Mouse (Mus musculus) midbrain, embryonic 11.5 days (tissue): Measurements from ENCODE around the gene Pigl. TPM values are rescaled to one million over a fixed set of nuclear protein-coding genes. Genes with fewer than 3 reads are reported as not detected.

Experiments
- ATAC-seq: fragments of 200-750 bp; cut with Nextera tagmentation; 2 replicates; pipeline ENCODE4 v1.8.0; 2017; ENCODE audit warnings: moderate TSS enrichment, moderate library complexity; ENCODE audit not compliant: low FRiP score
- DNase-seq: peaks from one replicate; pipeline ENCODE4 v3.0.0; 2015; ENCODE audit warnings: low spot score; ENCODE audit errors: missing footprints
- H3K27ac ChIP-seq: fragments of 300-500 bp; sonication (generic); 2 replicates; pipeline ENCODE4 v1.5.1; 2014; ENCODE audit warnings: low read depth, low read length
- H3K27me3 ChIP-seq: fragments of 300-500 bp; sonication (generic); 2 replicates; pipeline ENCODE4 v1.6.1; 2014; ENCODE audit warnings: mild to moderate bottlenecking, low read length, moderate library complexity, mixed read lengths; ENCODE audit not compliant: control insufficient read depth, insufficient read depth
- H3K36me3 ChIP-seq: fragments of 300-500 bp; sonication (generic); 2 replicates; pipeline ENCODE4 v1.6.1; 2014; ENCODE audit warnings: mild to moderate bottlenecking, low read length, moderate library complexity, mixed read lengths; ENCODE audit not compliant: control insufficient read depth, insufficient read depth
- H3K4me1 ChIP-seq: fragments of 300-500 bp; sonication (generic); 2 replicates; pipeline ENCODE4 v1.6.1; 2014; ENCODE audit warnings: low read length; ENCODE audit not compliant: control insufficient read depth, insufficient read depth
- H3K4me2 ChIP-seq: fragments of 300-500 bp; sonication (generic); 2 replicates; pipeline ENCODE4 v1.6.1; 2014; ENCODE audit warnings: mild to moderate bottlenecking, moderate library complexity
- H3K4me3 ChIP-seq: fragments of 300-500 bp; sonication (generic); 2 replicates; pipeline ENCODE4 v1.5.1; 2014; ENCODE audit warnings: low read depth, low read length
- H3K9ac ChIP-seq: fragments of 300-500 bp; sonication (generic); 2 replicates; pipeline ENCODE4 v1.6.1; 2014; ENCODE audit warnings: low read length
- H3K9me3 ChIP-seq: fragments of 300-500 bp; sonication (generic); 2 replicates; pipeline ENCODE4 v1.6.1; 2016; ENCODE audit warnings: low read length; ENCODE audit not compliant: control insufficient read depth
- WGBS: fragments of 180-500 bp; shearing (Covaris S2); extraction: QIAGEN DNeasy Blood & Tissue Kit; methylation state at CpG from one replicate; pipeline ENCODE4 v1.1.7; 2014; 5-methylcytosine and 5-hydroxymethylcytosine counted together
- polyA plus RNA-seq: library from polyadenylated mRNA; unstranded; fragments of >200 nt; fragmentation: Nextera tagmentation; extraction: Ambion mirVana; gene quantifications from 2 replicates; pipeline ENCODE4 v1.2.1, GENCODE M21; 2014

Pigl gene
- polyA plus RNA-seq, 1 experiment from 2014 or later, result 15.4 TPM

GRCm38 (mm10) chr11:62518991-62519390, 60.7 kb downstream of the Pigl start:
- Histone ChIP-seq H3K9ac (no peak overlapping the region), H3K36me3 (no peaks in the 10 kb centered on the region), H3K4me3 (no peak overlapping the region), H3K4me2 (no peak overlapping the region), H3K27ac (no peak overlapping the region), H3K4me1 (no peaks in the 10 kb centered on the region), H3K27me3 (no peaks in the 10 kb centered on the region), H3K9me3 (no peaks in the 10 kb centered on the region)
- 22% methylated on average over 2 of the region's 2 CpGs for WGBS
- DNase-seq (no peak), ATAC-seq (no peak)

- Histone ChIP-seq H3K27me3 (no peaks in the 10 kb centered on the region), H3K36me3 (no peaks in the 10 kb centered on the region), H3K27ac (no peak overlapping the region), H3K9ac (no peak overlapping the region), H3K4me1 (no peaks in the 10 kb centered on the region), H3K4me3 (no peak overlapping the region), H3K9me3 (no peaks in the 10 kb centered on the region), H3K4me2 (no peak overlapping the region)
- DNase-seq (no peak), ATAC-seq (no peak)
- 75% methylated on average over 2 of the region's 2 CpGs for WGBS
These were observed 64.0 kb downstream of the Pigl start for GRCm38 (mm10) chr11:62522283-62522682.

GRCm38 (mm10) chr11:62537089-62537488, 78.8 kb downstream of the Pigl start:
- Histone ChIP-seq H3K4me3 (no peak overlapping the region), H3K27ac (no peak overlapping the region), H3K4me1 (peaks cover 10% of the 10 kb centered on the region), H3K27me3 (0 out of 2 replicates have a peak, but pooled peaks cover 2% of the 10 kb centered on the region), H3K9ac (peak overlapping the region; percentile 22; the same call in 1 of the 2 replicates), H3K9me3 (no peaks in the 10 kb centered on the region), H3K4me2 (peak overlapping the region; percentile 92; the same call in 1 of the 2 replicates), H3K36me3 (no peaks in the 10 kb centered on the region)
- 86% methylated on average over 8 of the region's 8 CpGs for WGBS
- ATAC-seq (no peak), DNase-seq (no peak)

- Histone ChIP-seq H3K4me1 (peaks cover 10% of the 10 kb centered on the region), H3K4me2 (peak overlapping the region; percentile 92), H3K27me3 (0 out of 2 replicates have a peak, but pooled peaks cover 2% of the 10 kb centered on the region), H3K9me3 (no peaks in the 10 kb centered on the region), H3K9ac (peak overlapping the region; percentile 22), H3K4me3 (peak overlapping the region; percentile 78; the same call in 1 of the 2 replicates), H3K27ac (no peak overlapping the region), H3K36me3 (no peaks in the 10 kb centered on the region)
- DNase-seq (no peak), ATAC-seq (no peak)
- 22% methylated on average over 7 of the region's 7 CpGs for WGBS
These were observed 79.3 kb downstream of the Pigl start for GRCm38 (mm10) chr11:62537590-62537989.

GRCm38 (mm10) chr11:62538321-62539088, 80.2 kb downstream of the Pigl start:
- peaks cover 10% of the 10 kb centered on the region for H3K4me1 ChIP-seq
- H3K27me3 ChIP-seq, result 0 out of 2 replicates have a peak, but pooled peaks cover 2% of the 10 kb centered on the region
- peak; percentile 85 for ATAC-seq
- H3K9me3 ChIP-seq, result no peaks in the 10 kb centered on the region
- peak overlapping the region; percentile 51 for H3K27ac ChIP-seq
- peak overlapping the region; percentile 97 for H3K9ac ChIP-seq
- H3K4me2 ChIP-seq, result peak overlapping the region; percentile 92
- peak overlapping the region; percentile 78 for H3K4me3 ChIP-seq
- H3K36me3 ChIP-seq, result no peaks in the 10 kb centered on the region
- peak; percentile 97 for DNase-seq
- under 1% methylated on average over 44 of the region's 73 CpGs for WGBS

GRCm38 (mm10) chr11:62539089-62539890, 81.0 kb downstream of the Pigl start, which contains the start of gene Cenpv:
Gene Cenpv (minus strand): TSS chr11:62539261.
- Histone ChIP-seq H3K9me3 (no peaks in the 10 kb centered on the region), H3K36me3 (no peaks in the 10 kb centered on the region), H3K4me1 (peaks cover 10% of the 10 kb centered on the region), H3K4me2 (peak within 1 kb of the TSS; percentile 92), H3K27ac (peak within 1 kb of the TSS; percentile 51), H3K4me3 (peak within 1 kb of the TSS; percentile 78), H3K9ac (peak within 1 kb of the TSS; percentile 97), H3K27me3 (0 out of 2 replicates have a peak, but pooled peaks cover 2% of the 10 kb centered on the region)
- DNase-seq, result peak; percentile 98
- ATAC-seq, result peak; percentile 85
- 7% methylated on average over 55 of the region's 57 CpGs for WGBS

GRCm38 (mm10) chr11:62540167-62540566, 81.9 kb downstream of the Pigl start:
- DNase-seq (no peak), ATAC-seq (no peak)
- H3K4me1 ChIP-seq, result peaks cover 10% of the 10 kb centered on the region
- H3K9me3 ChIP-seq, result no peaks in the 10 kb centered on the region
- H3K4me2 ChIP-seq, result no peak overlapping the region
- H3K27me3 ChIP-seq, result 0 out of 2 replicates have a peak, but pooled peaks cover 2% of the 10 kb centered on the region
- no peaks in the 10 kb centered on the region for H3K36me3 ChIP-seq
- 81% methylated on average over 7 of the region's 7 CpGs for WGBS
- H3K9ac ChIP-seq, result no peak overlapping the region
- H3K27ac ChIP-seq, result no peak overlapping the region
- no peak overlapping the region for H3K4me3 ChIP-seq

- ATAC-seq (no peak), DNase-seq (no peak)
- Histone ChIP-seq H3K9me3 (no peaks in the 10 kb centered on the region), H3K27ac (no peak overlapping the region), H3K4me3 (no peak overlapping the region), H3K4me2 (no peak overlapping the region), H3K9ac (no peak overlapping the region), H3K27me3 (0 out of 2 replicates have a peak, but pooled peaks cover 2% of the 10 kb centered on the region), H3K36me3 (no peaks in the 10 kb centered on the region), H3K4me1 (peaks cover 10% of the 10 kb centered on the region)
- 61% methylated on average over 2 of the region's 2 CpGs for WGBS
These were observed 82.7 kb downstream of the Pigl start for GRCm38 (mm10) chr11:62540969-62541368.
